Mouse (Mus musculus): Measurements from ENCODE around the gene Npy5r. TPM values are rescaled to one million over a fixed set of nuclear protein-coding genes. Genes with fewer than 3 reads are reported as not detected.
A peak's percentile ranks its signal among the peaks of the same experiment; 100 is the strongest.

The Npy5r gene
- total and polyA plus RNA-seq, 3 experiments, result not detected

- TF ChIP-seq CTCF (IDR thresholded peaks at IDR 0.05; ENCODE audit: low read depth, low read length) (no peak), GATA1 (IDR thresholded peaks at IDR 0.05; ENCODE audit: borderline replicate concordance, low read length) (no peak), POLR2AphosphoS5 (IDR thresholded peaks at IDR 0.05; ENCODE audit: insufficient replicate concordance, low read depth, low read length) (no peak), TAL1 (conservative IDR thresholded peaks at IDR 0.05; ENCODE audit: low read depth, low read length) (no peak), GATA2 (IDR thresholded peaks at IDR 0.05; ENCODE audit: borderline replicate concordance, low read depth, low read length) (no peak)
- H3K4me3 ChIP-seq (ENCODE audit: low read depth, low read length), result no peak overlapping the region
- no peak for ATAC-seq (ENCODE audit: extremely low read depth, insufficient number of reproducible peaks, low FRiP score, poor library complexity, severe bottlenecking)
- no peak for DNase-seq (ENCODE audit: low spot score)
- no peaks in the 10 kb centered on the region for H3K36me3 ChIP-seq (replicated peaks)
- H3K27me3 ChIP-seq (ENCODE audit: insufficient read depth, low read length), result peaks cover 2% of the 10 kb centered on the region; the same call in 1 of the 2 replicates
- H3K9me3 ChIP-seq (replicated peaks), result no peaks in the 10 kb centered on the region
- H3K4me1 ChIP-seq (ENCODE audit: insufficient read depth, low read depth, low read length), result no peaks in the 10 kb centered on the region
Measured at GRCm38 (mm10) chr8:66698011-66698410, 10.1 kb upstream of the Npy5r start.

GRCm38 (mm10) chr8:66696970-66697843 lies 9.3 kb upstream of the Npy5r start, which contains the start of gene Npy1r:
Gene Npy1r, plus strand, starts transcription at chr8:66697192.
- H3K4me3 ChIP-seq (ENCODE audit: low read depth, low read length), result no peak within 1 kb of the TSS
- H3K36me3 ChIP-seq (replicated peaks), result no peaks in the 10 kb centered on the region
- no peak for ATAC-seq (ENCODE audit: extremely low read depth, insufficient number of reproducible peaks, low FRiP score, poor library complexity, severe bottlenecking)
- no peaks in the 10 kb centered on the region for H3K4me1 ChIP-seq (ENCODE audit: insufficient read depth, low read depth, low read length)
- no peak for DNase-seq (ENCODE audit: low spot score)
- H3K27me3 ChIP-seq (ENCODE audit: insufficient read depth, low read length), result peaks cover 2% of the 10 kb centered on the region; the same call in 1 of the 2 replicates
- TF ChIP-seq GATA2 (IDR thresholded peaks at IDR 0.05; ENCODE audit: borderline replicate concordance, low read depth, low read length) (no peak), GATA1 (IDR thresholded peaks at IDR 0.05; ENCODE audit: borderline replicate concordance, low read length) (no peak), CTCF (IDR thresholded peaks at IDR 0.05; ENCODE audit: low read depth, low read length) (no peak), POLR2AphosphoS5 (IDR thresholded peaks at IDR 0.05; ENCODE audit: insufficient replicate concordance, low read depth, low read length) (no peak), TAL1 (conservative IDR thresholded peaks at IDR 0.05; ENCODE audit: low read depth, low read length) (0 out of 2 replicates have a peak, but pooled peaks have one; percentile 3)
- H3K9me3 ChIP-seq (replicated peaks), result no peaks in the 10 kb centered on the region

- Histone ChIP-seq H3K9me3 (replicated peaks) (no peaks in the 10 kb centered on the region), H3K4me3 (ENCODE audit: low read depth, low read length) (no peak overlapping the region), H3K27me3 (ENCODE audit: insufficient read depth, low read length) (peaks cover 9% of the 10 kb centered on the region; the same call in 1 of the 2 replicates), H3K36me3 (replicated peaks) (no peaks in the 10 kb centered on the region), H3K4me1 (ENCODE audit: insufficient read depth, low read depth, low read length) (no peaks in the 10 kb centered on the region)
- no peak for TF ChIP-seq TAL1 (conservative IDR thresholded peaks at IDR 0.05; ENCODE audit: low read depth, low read length)
- TF ChIP-seq CTCF (IDR thresholded peaks at IDR 0.05; ENCODE audit: low read depth, low read length), result no peak
- no peak for TF ChIP-seq POLR2AphosphoS5 (IDR thresholded peaks at IDR 0.05; ENCODE audit: insufficient replicate concordance, low read depth, low read length)
- TF ChIP-seq GATA1 (IDR thresholded peaks at IDR 0.05; ENCODE audit: borderline replicate concordance, low read length), result no peak
- TF ChIP-seq GATA2 (IDR thresholded peaks at IDR 0.05; ENCODE audit: borderline replicate concordance, low read depth, low read length), result no peak
- no peak for DNase-seq (ENCODE audit: low spot score)
- no peak for ATAC-seq (ENCODE audit: extremely low read depth, insufficient number of reproducible peaks, low FRiP score, poor library complexity, severe bottlenecking)
Measured at GRCm38 (mm10) chr8:66690402-66690801, 2.5 kb upstream of the Npy5r start.

GRCm38 (mm10) chr8:66688799-66689198 lies 871 bp upstream of the Npy5r start:
- DNase-seq (ENCODE audit: low spot score) (no peak), ATAC-seq (ENCODE audit: extremely low read depth, insufficient number of reproducible peaks, low FRiP score, poor library complexity, severe bottlenecking) (no peak)
- no peaks in the 10 kb centered on the region for H3K36me3 ChIP-seq (replicated peaks)
- no peak overlapping the region for H3K4me3 ChIP-seq (ENCODE audit: low read depth, low read length)
- H3K4me1 ChIP-seq (ENCODE audit: insufficient read depth, low read depth, low read length), result no peaks in the 10 kb centered on the region
- peaks cover 9% of the 10 kb centered on the region; the same call in 1 of the 2 replicates for H3K27me3 ChIP-seq (ENCODE audit: insufficient read depth, low read length)
- no peak for TF ChIP-seq POLR2AphosphoS5 (IDR thresholded peaks at IDR 0.05; ENCODE audit: insufficient replicate concordance, low read depth, low read length)
- TF ChIP-seq CTCF (IDR thresholded peaks at IDR 0.05; ENCODE audit: low read depth, low read length), result no peak
- TF ChIP-seq TAL1 (conservative IDR thresholded peaks at IDR 0.05; ENCODE audit: low read depth, low read length), result no peak
- TF ChIP-seq GATA2 (IDR thresholded peaks at IDR 0.05; ENCODE audit: borderline replicate concordance, low read depth, low read length), result no peak
- no peak for TF ChIP-seq GATA1 (IDR thresholded peaks at IDR 0.05; ENCODE audit: borderline replicate concordance, low read length)
- H3K9me3 ChIP-seq (replicated peaks), result no peaks in the 10 kb centered on the region

GRCm38 (mm10) chr8:66688395-66688794 lies 467 bp upstream of the Npy5r start:
- TF ChIP-seq GATA2 (IDR thresholded peaks at IDR 0.05; ENCODE audit: borderline replicate concordance, low read depth, low read length), result no peak
- TF ChIP-seq CTCF (IDR thresholded peaks at IDR 0.05; ENCODE audit: low read depth, low read length), result no peak
- no peak for TF ChIP-seq POLR2AphosphoS5 (IDR thresholded peaks at IDR 0.05; ENCODE audit: insufficient replicate concordance, low read depth, low read length)
- TF ChIP-seq GATA1 (IDR thresholded peaks at IDR 0.05; ENCODE audit: borderline replicate concordance, low read length), result no peak
- TF ChIP-seq TAL1 (conservative IDR thresholded peaks at IDR 0.05; ENCODE audit: low read depth, low read length), result no peak
- no peaks in the 10 kb centered on the region for H3K36me3 ChIP-seq (replicated peaks)
- no peak for ATAC-seq (ENCODE audit: extremely low read depth, insufficient number of reproducible peaks, low FRiP score, poor library complexity, severe bottlenecking)
- no peaks in the 10 kb centered on the region for H3K9me3 ChIP-seq (replicated peaks)
- no peak for DNase-seq (ENCODE audit: low spot score)
- no peak overlapping the region for H3K4me3 ChIP-seq (ENCODE audit: low read depth, low read length)
- H3K27me3 ChIP-seq (ENCODE audit: insufficient read depth, low read length), result peaks cover 9% of the 10 kb centered on the region; the same call in 1 of the 2 replicates
- no peaks in the 10 kb centered on the region for H3K4me1 ChIP-seq (ENCODE audit: insufficient read depth, low read depth, low read length)

GRCm38 (mm10) chr8:66681261-66681660 lies 6.7 kb downstream of the Npy5r start:
- no peaks in the 10 kb centered on the region for H3K36me3 ChIP-seq (replicated peaks)
- H3K9me3 ChIP-seq (replicated peaks), result no peaks in the 10 kb centered on the region
- ATAC-seq (ENCODE audit: extremely low read depth, insufficient number of reproducible peaks, low FRiP score, poor library complexity, severe bottlenecking) (no peak), DNase-seq (ENCODE audit: low spot score) (no peak)
- 0 out of 2 replicates have a peak, but pooled peaks cover 4% of the 10 kb centered on the region for H3K27me3 ChIP-seq (ENCODE audit: insufficient read depth, low read length)
- no peak overlapping the region for H3K4me3 ChIP-seq (ENCODE audit: low read depth, low read length)
- no peak for TF ChIP-seq TAL1 (conservative IDR thresholded peaks at IDR 0.05; ENCODE audit: low read depth, low read length)
- TF ChIP-seq GATA1 (IDR thresholded peaks at IDR 0.05; ENCODE audit: borderline replicate concordance, low read length), result no peak
- H3K4me1 ChIP-seq (ENCODE audit: insufficient read depth, low read depth, low read length), result no peaks in the 10 kb centered on the region
